Mouse (Mus musculus) MEL (cell line): ENCODE data around the gene Gm20695.

Experiments used
- CTCF ChIP-seq, 3 experiments: IDR thresholded peaks in 2 of 3; conservative IDR thresholded peaks in 1 of 3; 2 replicates each; pipeline ENCODE4 v1.5.1; 2011 to 2012; ENCODE audit warnings: low read length in 3 of 3, low read depth in 2 of 3, mild to moderate bottlenecking in 2 of 3, improper control_type of control experiment in 1 of 3, inconsistent platforms in 1 of 3, mixed read lengths in 1 of 3, moderate library complexity in 1 of 3; ENCODE audit not compliant: control insufficient read depth in 1 of 3, insufficient read depth in 1 of 3, poor library complexity in 1 of 3, severe bottlenecking in 1 of 3
- USF1 ChIP-seq: IDR thresholded peaks from 2 replicates; pipeline ENCODE4 v1.6.1; 2014; ENCODE audit warnings: low read depth, mild to moderate bottlenecking, inconsistent platforms, low read length, improper control_type of control experiment, moderate library complexity

GRCm38 (mm10) chr16:3893739-3894138 is 9.3 kb downstream of the Gm20695 start:
- no peak for TF ChIP-seq USF1
- TF ChIP-seq CTCF (IDR thresholded peaks at IDR 0.05 in 2 of 3, conservative IDR thresholded peaks at IDR 0.05 in 1 of 3; ENCODE audit: control insufficient read depth in 1 of 3, insufficient read depth in 1 of 3, low read depth in 2 of 3, low read length in 3 of 3, poor library complexity in 1 of 3, severe bottlenecking in 1 of 3): no peak
